Mouse (Mus musculus): ENCODE results near the gene Ergic1. TPM values are rescaled to one million over a fixed set of nuclear protein-coding genes. Genes with fewer than 3 reads are reported as not detected.

Gene Ergic1
- polyA plus RNA-seq, 1 experiment from 2014 or later: 96.1 TPM

DNA sequence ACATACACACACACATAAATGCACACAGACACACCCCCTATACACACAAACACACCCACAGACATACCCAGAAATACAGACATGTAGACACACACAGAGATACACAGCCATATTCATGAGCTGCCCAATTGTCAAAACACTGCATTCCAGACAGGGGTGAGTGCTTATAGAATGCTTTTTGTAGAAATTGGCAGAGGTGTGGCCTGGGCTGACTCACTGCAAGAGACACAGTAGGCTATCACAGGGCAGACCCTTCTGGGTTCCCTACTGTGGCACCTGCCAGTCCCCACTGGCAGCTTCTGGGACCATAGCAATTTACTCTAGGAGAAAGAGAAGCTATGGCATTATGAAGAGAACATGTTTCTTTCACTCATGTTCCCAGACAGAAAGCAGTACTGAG, 37.0 kb upstream of the Ergic1 start:
- Histone ChIP-seq H3K4me2 (no peak overlapping the region), H3K4me3 (ENCODE audit: low read depth, low read length) (no peak overlapping the region), H3K27me3 (replicated peaks; ENCODE audit: control insufficient read depth, insufficient read depth, low read length) (no peaks in the 10 kb centered on the region), H3K4me1 (replicated peaks; ENCODE audit: control insufficient read depth, insufficient read depth, low read length) (no peaks in the 10 kb centered on the region; the same call in 1 of the 2 replicates), H3K9me3 (ENCODE audit: control insufficient read depth, low read length) (no peaks in the 10 kb centered on the region), H3K27ac (ENCODE audit: low read depth, low read length) (no peak overlapping the region), H3K36me3 (ENCODE audit: control insufficient read depth, insufficient read depth, low read length) (no peaks in the 10 kb centered on the region), H3K9ac (ENCODE audit: low read depth, low read length) (no peak overlapping the region)
- DNase-seq (ENCODE audit: low spot score) (no peak), ATAC-seq (replicated peaks; ENCODE audit: low FRiP score) (no peak)

DNA sequence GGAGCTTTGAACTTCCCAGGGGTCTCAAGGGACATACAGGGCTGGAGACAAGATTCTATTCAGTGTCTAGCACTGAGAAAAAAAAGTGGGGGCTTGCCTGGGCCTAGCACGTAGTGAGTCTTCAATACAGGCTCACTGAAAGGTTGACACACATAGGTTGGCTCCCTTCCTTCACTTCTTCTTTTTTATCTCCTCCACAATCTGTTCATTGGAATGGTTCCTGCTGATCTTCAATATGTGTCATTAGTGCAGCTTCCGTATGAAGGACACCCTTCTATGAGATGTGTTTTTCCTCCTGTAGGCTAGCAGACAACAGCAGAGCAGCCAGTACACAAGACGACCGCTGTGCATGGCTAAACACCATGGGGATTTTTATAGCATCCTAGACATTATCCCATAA, 36.5 kb upstream of the Ergic1 start:
- no peak overlapping the region for H3K4me2 ChIP-seq
- H3K27me3 ChIP-seq (replicated peaks; ENCODE audit: control insufficient read depth, insufficient read depth, low read length): no peaks in the 10 kb centered on the region
- H3K9me3 ChIP-seq (ENCODE audit: control insufficient read depth, low read length): no peaks in the 10 kb centered on the region
- H3K4me3 ChIP-seq (ENCODE audit: low read depth, low read length): no peak overlapping the region
- H3K4me1 ChIP-seq (replicated peaks; ENCODE audit: control insufficient read depth, insufficient read depth, low read length): no peaks in the 10 kb centered on the region; the same call in 1 of the 2 replicates
- H3K9ac ChIP-seq (ENCODE audit: low read depth, low read length): no peak overlapping the region
- no peaks in the 10 kb centered on the region for H3K36me3 ChIP-seq (ENCODE audit: control insufficient read depth, insufficient read depth, low read length)
- ATAC-seq (replicated peaks; ENCODE audit: low FRiP score): no peak
- DNase-seq (ENCODE audit: low spot score): no peak
- no peak overlapping the region for H3K27ac ChIP-seq (ENCODE audit: low read depth, low read length)
- WGBS: 75% methylated on average over 4 of the region's 4 CpGs

DNA sequence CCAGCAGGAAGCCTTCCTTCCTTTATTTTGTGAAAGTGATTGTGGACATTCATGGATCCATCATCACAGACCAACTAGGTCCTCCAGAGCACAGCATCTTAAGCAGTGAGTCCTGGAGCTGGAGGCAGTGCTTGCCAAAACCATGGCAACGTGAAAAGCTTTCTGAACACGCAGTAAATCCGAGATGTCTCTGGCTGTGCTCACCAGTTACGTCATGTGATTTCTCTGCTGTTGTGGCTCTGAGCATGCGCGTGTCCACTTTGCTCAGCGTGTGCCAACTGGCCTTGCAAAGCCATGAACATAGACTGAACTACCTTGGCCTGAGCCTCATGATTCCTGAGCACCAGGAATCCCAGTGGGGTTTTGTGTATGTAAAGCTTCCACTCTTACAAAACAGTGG, 36.0 kb upstream of the Ergic1 start:
- WGBS: 81% methylated on average over 7 of the region's 7 CpGs
- no peaks in the 10 kb centered on the region for H3K9me3 ChIP-seq (ENCODE audit: control insufficient read depth, low read length)
- DNase-seq (ENCODE audit: low spot score): no peak

DNA sequence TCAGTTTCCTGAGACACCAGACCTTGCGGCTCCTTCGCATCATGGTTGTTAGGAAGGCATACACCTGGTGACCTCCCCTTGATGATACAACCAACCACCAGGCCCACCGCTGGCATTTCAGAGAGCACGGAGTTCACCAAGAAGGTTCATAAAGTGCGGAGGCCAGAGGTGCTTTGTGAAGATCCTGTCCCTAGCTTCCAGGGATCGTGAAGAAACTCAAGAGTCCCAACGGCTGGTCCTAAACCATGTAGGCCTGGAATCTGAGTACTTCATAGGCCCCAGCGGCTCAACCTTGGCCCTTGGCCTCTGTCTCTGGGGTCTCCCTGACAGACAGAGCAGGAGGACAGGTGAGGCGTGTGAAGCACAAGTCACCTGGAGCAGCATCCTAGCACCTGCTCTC, 34.0 kb upstream of the Ergic1 start:
- Histone ChIP-seq H3K36me3 (ENCODE audit: control insufficient read depth, insufficient read depth, low read length) (no peaks in the 10 kb centered on the region), H3K9ac (ENCODE audit: low read depth, low read length) (no peak overlapping the region), H3K9me3 (ENCODE audit: control insufficient read depth, low read length) (no peaks in the 10 kb centered on the region), H3K27me3 (replicated peaks; ENCODE audit: control insufficient read depth, insufficient read depth, low read length) (no peaks in the 10 kb centered on the region), H3K27ac (ENCODE audit: low read depth, low read length) (no peak overlapping the region), H3K4me1 (replicated peaks; ENCODE audit: control insufficient read depth, insufficient read depth, low read length) (no peaks in the 10 kb centered on the region; the same call in 1 of the 2 replicates), H3K4me2 (no peak overlapping the region), H3K4me3 (ENCODE audit: low read depth, low read length) (no peak overlapping the region)
- 87% methylated on average over 9 of the region's 9 CpGs for WGBS
- DNase-seq (ENCODE audit: low spot score): no peak
- ATAC-seq (replicated peaks; ENCODE audit: low FRiP score): no peak

More for the DNA sequence above, 36.0 kb upstream of the Ergic1 start:
- H3K4me3 ChIP-seq (ENCODE audit: low read depth, low read length): no peak overlapping the region
- no peak overlapping the region for H3K9ac ChIP-seq (ENCODE audit: low read depth, low read length)
- no peaks in the 10 kb centered on the region; the same call in 1 of the 2 replicates for H3K4me1 ChIP-seq (replicated peaks; ENCODE audit: control insufficient read depth, insufficient read depth, low read length)
- no peak overlapping the region for H3K27ac ChIP-seq (ENCODE audit: low read depth, low read length)
- no peaks in the 10 kb centered on the region for H3K36me3 ChIP-seq (ENCODE audit: control insufficient read depth, insufficient read depth, low read length)
- H3K4me2 ChIP-seq: no peak overlapping the region
- no peaks in the 10 kb centered on the region for H3K27me3 ChIP-seq (replicated peaks; ENCODE audit: control insufficient read depth, insufficient read depth, low read length)
- no peak for ATAC-seq (replicated peaks; ENCODE audit: low FRiP score)

DNA sequence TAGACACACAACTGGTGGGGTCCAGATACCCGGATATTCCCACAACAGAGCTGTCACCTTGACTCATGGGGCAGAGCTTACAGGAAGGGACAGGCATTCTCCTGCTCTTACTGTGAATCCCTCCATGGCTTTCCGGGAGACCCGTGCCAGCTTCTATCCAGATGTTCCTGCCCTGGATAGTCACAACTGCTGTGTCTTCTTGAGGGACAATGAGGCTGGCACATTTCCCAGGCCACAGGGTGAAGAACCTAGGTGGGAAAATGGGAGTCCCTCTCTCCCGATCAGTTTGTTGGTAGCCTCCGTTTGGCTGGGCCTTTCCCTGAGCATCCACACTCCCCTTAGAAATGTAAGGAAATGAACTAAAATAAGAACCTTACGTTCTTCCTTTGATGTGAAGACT, 32.5 kb upstream of the Ergic1 start:
- Histone ChIP-seq H3K4me1 (replicated peaks; ENCODE audit: control insufficient read depth, insufficient read depth, low read length) (peaks cover 8% of the 10 kb centered on the region; the same call in 1 of the 2 replicates), H3K9me3 (ENCODE audit: control insufficient read depth, low read length) (no peaks in the 10 kb centered on the region), H3K27me3 (replicated peaks; ENCODE audit: control insufficient read depth, insufficient read depth, low read length) (no peaks in the 10 kb centered on the region), H3K4me3 (ENCODE audit: low read depth, low read length) (no peak overlapping the region), H3K27ac (ENCODE audit: low read depth, low read length) (no peak overlapping the region), H3K4me2 (no peak overlapping the region), H3K9ac (ENCODE audit: low read depth, low read length) (no peak overlapping the region), H3K36me3 (ENCODE audit: control insufficient read depth, insufficient read depth, low read length) (no peaks in the 10 kb centered on the region)
- DNase-seq (ENCODE audit: low spot score) (no peak), ATAC-seq (replicated peaks; ENCODE audit: low FRiP score) (no peak)
- WGBS: 87% methylated on average over 6 of the region's 6 CpGs

DNA sequence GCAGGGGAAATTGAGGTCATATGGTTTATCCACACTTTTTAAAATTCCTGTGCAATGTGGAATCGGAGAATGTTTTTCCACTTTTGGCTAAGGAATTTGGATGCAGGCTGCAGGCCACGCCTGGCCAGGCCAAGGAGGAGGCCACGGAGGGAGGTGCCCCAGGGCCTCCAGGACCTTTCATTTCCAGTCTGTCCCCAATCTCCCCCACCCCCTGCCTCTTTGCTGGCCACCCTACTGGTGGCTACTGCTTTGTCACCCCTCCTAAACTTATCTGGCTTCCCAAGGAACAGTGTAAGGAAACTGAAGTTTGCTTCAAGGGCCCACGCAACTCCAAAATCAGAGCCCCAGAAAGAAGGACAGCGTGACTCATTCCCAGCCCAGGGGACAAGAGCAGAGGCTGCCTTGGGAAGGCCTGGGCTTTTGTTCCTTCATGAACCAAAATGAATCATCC, 31.5 kb upstream of the Ergic1 start:
- no peak overlapping the region for H3K4me3 ChIP-seq (ENCODE audit: low read depth, low read length)
- 71% methylated on average over 5 of the region's 5 CpGs for WGBS
- DNase-seq (ENCODE audit: low spot score) (no peak), ATAC-seq (replicated peaks; ENCODE audit: low FRiP score) (no peak)
- no peaks in the 10 kb centered on the region for H3K36me3 ChIP-seq (ENCODE audit: control insufficient read depth, insufficient read depth, low read length)
- H3K27ac ChIP-seq (ENCODE audit: low read depth, low read length): no peak overlapping the region
- no peaks in the 10 kb centered on the region for H3K9me3 ChIP-seq (ENCODE audit: control insufficient read depth, low read length)
- H3K4me2 ChIP-seq: no peak overlapping the region
- H3K27me3 ChIP-seq (replicated peaks; ENCODE audit: control insufficient read depth, insufficient read depth, low read length): no peaks in the 10 kb centered on the region
- peaks cover 16% of the 10 kb centered on the region for H3K4me1 ChIP-seq (replicated peaks; ENCODE audit: control insufficient read depth, insufficient read depth, low read length)
- no peak overlapping the region for H3K9ac ChIP-seq (ENCODE audit: low read depth, low read length)

DNA sequence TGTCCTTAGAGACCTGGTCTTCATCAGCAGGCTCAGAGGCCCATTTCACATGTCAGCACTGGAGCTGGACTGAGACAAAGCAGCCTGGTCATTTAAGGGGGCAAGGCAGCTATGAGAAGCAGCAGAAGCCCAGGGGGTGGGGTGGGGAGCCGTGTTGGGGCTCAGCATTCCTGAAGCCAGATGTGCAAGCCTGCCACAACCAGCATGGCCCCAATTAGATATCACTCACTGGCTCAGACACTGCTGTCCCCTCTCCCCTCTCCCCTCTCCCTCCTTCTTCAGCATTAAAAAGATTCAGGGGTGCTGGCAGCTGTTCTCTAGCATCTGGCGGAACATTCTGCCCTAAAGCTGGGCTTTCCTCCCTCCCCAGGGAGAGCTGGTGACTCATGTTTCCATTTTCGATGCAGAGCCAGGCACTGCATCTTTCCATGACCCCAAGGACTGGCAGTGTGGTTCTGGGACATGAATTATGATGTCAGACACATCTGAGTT, 30.7 kb upstream of the Ergic1 start:
- DNase-seq (ENCODE audit: low spot score): no peak
- WGBS: 49% methylated on average over 3 of the region's 3 CpGs
- H3K27ac ChIP-seq (ENCODE audit: low read depth, low read length): no peak overlapping the region
- ATAC-seq (replicated peaks; ENCODE audit: low FRiP score): no peak
- no peaks in the 10 kb centered on the region for H3K36me3 ChIP-seq (ENCODE audit: control insufficient read depth, insufficient read depth, low read length)
- H3K4me2 ChIP-seq: no peak overlapping the region
- H3K9ac ChIP-seq (ENCODE audit: low read depth, low read length): no peak overlapping the region
- no peaks in the 10 kb centered on the region for H3K27me3 ChIP-seq (replicated peaks; ENCODE audit: control insufficient read depth, insufficient read depth, low read length)
- H3K4me3 ChIP-seq (ENCODE audit: low read depth, low read length): no peak overlapping the region
- H3K4me1 ChIP-seq (replicated peaks; ENCODE audit: control insufficient read depth, insufficient read depth, low read length): peaks cover 25% of the 10 kb centered on the region
- H3K9me3 ChIP-seq (ENCODE audit: control insufficient read depth, low read length): no peaks in the 10 kb centered on the region

DNA sequence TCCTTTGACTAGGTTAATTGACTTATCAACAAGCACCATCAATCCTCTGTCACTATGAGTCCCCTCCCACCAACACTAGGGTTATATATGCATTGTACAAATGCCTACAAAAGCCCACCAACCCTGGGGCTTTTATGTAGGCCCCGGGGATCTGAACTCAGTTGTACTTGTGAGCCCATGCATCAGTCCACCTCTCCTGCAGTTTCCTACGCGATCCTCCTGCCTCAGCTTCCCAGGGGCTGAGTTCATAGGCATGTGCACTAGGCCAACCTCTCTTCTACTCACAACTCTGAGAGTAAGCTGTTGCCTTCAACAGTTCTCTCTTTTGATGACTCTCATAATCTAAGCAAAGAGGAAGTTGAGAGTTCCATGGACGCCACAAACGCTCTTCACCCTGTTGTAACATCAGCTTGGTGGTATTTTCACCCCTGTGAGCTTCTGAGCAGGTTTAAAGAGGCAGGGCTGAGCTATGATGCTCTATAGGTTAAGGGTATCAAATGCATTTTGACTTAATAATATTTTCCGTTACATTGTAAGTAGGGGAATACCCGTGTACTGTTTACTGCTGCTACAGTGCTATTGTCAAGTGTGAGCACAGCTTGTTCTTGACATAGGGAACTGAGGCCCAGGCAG, 29.8 kb upstream of the Ergic1 start:
- Histone ChIP-seq H3K4me3 (ENCODE audit: low read depth, low read length) (no peak overlapping the region), H3K27me3 (replicated peaks; ENCODE audit: control insufficient read depth, insufficient read depth, low read length) (no peaks in the 10 kb centered on the region), H3K9me3 (ENCODE audit: control insufficient read depth, low read length) (no peaks in the 10 kb centered on the region), H3K9ac (ENCODE audit: low read depth, low read length) (no peak overlapping the region), H3K4me1 (replicated peaks; ENCODE audit: control insufficient read depth, insufficient read depth, low read length) (peaks cover 28% of the 10 kb centered on the region), H3K27ac (ENCODE audit: low read depth, low read length) (no peak overlapping the region), H3K36me3 (ENCODE audit: control insufficient read depth, insufficient read depth, low read length) (no peaks in the 10 kb centered on the region), H3K4me2 (no peak overlapping the region)
- 82% methylated on average over 7 of the region's 7 CpGs for WGBS
- DNase-seq (ENCODE audit: low spot score) (no peak), ATAC-seq (replicated peaks; ENCODE audit: low FRiP score) (no peak)

DNA sequence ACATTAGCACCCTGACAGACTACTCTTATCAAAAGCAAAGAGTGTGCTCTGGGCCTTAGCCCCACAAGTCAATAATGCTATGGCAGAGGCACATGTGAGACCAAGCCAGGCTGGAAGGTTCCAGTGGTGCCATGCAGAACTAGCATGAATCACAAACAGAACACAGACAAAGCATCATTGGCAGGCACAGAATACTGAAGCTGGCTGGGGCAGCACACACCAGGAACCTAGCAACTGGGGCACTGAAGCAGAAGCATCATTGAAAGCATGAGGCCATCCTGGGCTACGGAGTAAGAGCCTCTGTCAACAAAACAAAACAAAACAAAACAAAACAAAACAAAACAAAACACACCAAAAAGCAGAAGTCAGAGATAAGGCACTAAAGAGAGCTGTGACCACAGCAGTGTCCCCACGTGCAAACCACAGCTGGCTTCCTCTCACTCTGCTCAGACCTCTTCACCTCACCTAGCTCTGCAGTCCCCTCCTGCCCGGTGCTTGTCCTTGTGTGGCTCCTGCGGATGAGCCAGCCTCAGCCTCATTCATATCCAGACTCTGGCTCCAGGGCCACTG, 28.7 kb upstream of the Ergic1 start:
- 40% methylated on average over 4 of the region's 4 CpGs for WGBS
- Histone ChIP-seq H3K27ac (ENCODE audit: low read depth, low read length) (no peak overlapping the region), H3K4me1 (replicated peaks; ENCODE audit: control insufficient read depth, insufficient read depth, low read length) (peaks cover 28% of the 10 kb centered on the region), H3K9ac (ENCODE audit: low read depth, low read length) (0 out of 2 replicates have a peak overlapping the region, but pooled peaks have one; percentile 4), H3K36me3 (ENCODE audit: control insufficient read depth, insufficient read depth, low read length) (no peaks in the 10 kb centered on the region), H3K4me2 (no peak overlapping the region), H3K27me3 (replicated peaks; ENCODE audit: control insufficient read depth, insufficient read depth, low read length) (no peaks in the 10 kb centered on the region), H3K9me3 (ENCODE audit: control insufficient read depth, low read length) (no peaks in the 10 kb centered on the region), H3K4me3 (ENCODE audit: low read depth, low read length) (no peak overlapping the region)
- DNase-seq (ENCODE audit: low spot score) (no peak), ATAC-seq (replicated peaks; ENCODE audit: low FRiP score) (no peak)

Data from liver, embryonic 11.5 days (tissue).